Mouse (Mus musculus) cerebellum, adult 9-11 months (tissue): Measurements from ENCODE around the gene Mnx1.
A peak's percentile ranks its signal among the peaks of the same experiment; 100 is the strongest.
"Not testable (repeated sequence)": the region's sequence is repeated elsewhere in the genome, so short reads cannot be mapped to it uniquely, and the experiment has no call there.

Experiments used
- DNase-seq: peaks from one replicate; pipeline ENCODE4 v3.0.0; 2022

The Mnx1 gene

GRCm38 (mm10) chr5:29468351-29469065, 9.8 kb downstream of the Mnx1 start:
- no peak for DNase-seq

- no peak for DNase-seq
Observed at GRCm38 (mm10) chr5:29467489-29468350, 10.6 kb downstream of the Mnx1 start.

- no peak for DNase-seq
Observed at GRCm38 (mm10) chr5:29462943-29463686, 15.2 kb downstream of the Mnx1 start.

GRCm38 (mm10) chr5:29456895-29457656, 21.2 kb downstream of the Mnx1 start:
- no peak for DNase-seq

- no peak for DNase-seq
Observed at GRCm38 (mm10) chr5:29452352-29452751, 25.9 kb downstream of the Mnx1 start.

GRCm38 (mm10) chr5:29445275-29445674, 33.0 kb downstream of the Mnx1 start:
- DNase-seq: no peak

GRCm38 (mm10) chr5:29436728-29437127, 41.5 kb downstream of the Mnx1 start:
- not testable (repeated sequence) for DNase-seq

GRCm38 (mm10) chr5:29435491-29435890, 42.8 kb downstream of the Mnx1 start:
- no peak for DNase-seq

GRCm38 (mm10) chr5:29434872-29435358, 43.4 kb downstream of the Mnx1 start:
- DNase-seq: no peak

- peak; percentile 88 for DNase-seq
Observed at GRCm38 (mm10) chr5:29434228-29434871, 43.9 kb downstream of the Mnx1 start, which contains the start of gene Nom1. Gene Nom1, plus strand, starts transcription at chr5:29434664.

GRCm38 (mm10) chr5:29423330-29423729, 54.9 kb downstream of the Mnx1 start:
- DNase-seq: not testable (repeated sequence)
